Mouse (Mus musculus) CH12.LX (cell line): ENCODE measurements around the gene Uri1.

Experiments used
- CHD2 ChIP-seq: IDR thresholded peaks from 2 replicates; pipeline ENCODE4 v1.6.1; 2011; ENCODE audit warnings: low read length, improper control_type of control experiment
- CTCF ChIP-seq, 2 experiments: IDR thresholded peaks in 1 of 2; conservative IDR thresholded peaks in 1 of 2; 2 replicates each; pipeline ENCODE4 v1.5.1; 2011 to 2012; ENCODE audit warnings: low read depth in 2 of 2, low read length in 2 of 2, improper control_type of control experiment in 1 of 2, inconsistent platforms in 1 of 2, mild to moderate bottlenecking in 1 of 2, moderate library complexity in 1 of 2
- E2F4 ChIP-seq: IDR thresholded peaks from 2 replicates; pipeline ENCODE4 v1.6.1; 2011; ENCODE audit warnings: low read depth, low read length, improper control_type of control experiment; ENCODE audit not compliant: insufficient replicate concordance
- EP300 ChIP-seq: IDR thresholded peaks from 2 replicates; pipeline ENCODE4 v1.6.1; 2011; ENCODE audit warnings: low read length, improper control_type of control experiment
- HCFC1 ChIP-seq: IDR thresholded peaks from 2 replicates; pipeline ENCODE4 v1.6.1; 2012; ENCODE audit warnings: low read depth, mild to moderate bottlenecking, inconsistent platforms, low read length, improper control_type of control experiment
- JUND ChIP-seq: conservative IDR thresholded peaks from 2 replicates; pipeline ENCODE4 v1.6.1; 2011; ENCODE audit warnings: low read depth, low read length, improper control_type of control experiment
- NRF1 ChIP-seq: IDR thresholded peaks from 2 replicates; pipeline ENCODE4 v1.6.1; 2014; ENCODE audit warnings: low read depth, mild to moderate bottlenecking, inconsistent platforms, low read length, improper control_type of control experiment, moderate library complexity
- POLR2A ChIP-seq: IDR thresholded peaks from 2 replicates; pipeline ENCODE4 v1.6.1; 2011; ENCODE audit warnings: low read depth, mild to moderate bottlenecking, improper control_type of control experiment, low read length
- ZNF384 ChIP-seq: IDR thresholded peaks from 2 replicates; pipeline ENCODE4 v1.6.1; 2012; ENCODE audit warnings: low read depth, low read length, improper control_type of control experiment, inconsistent platforms

GRCm38 (mm10) chr7:37972571-37972970 lies 50.8 kb downstream of the Uri1 start:
- TF ChIP-seq POLR2A = no peak
- TF ChIP-seq E2F4 = no peak
- no peak for TF ChIP-seq CHD2
- TF ChIP-seq EP300 = no peak
- TF ChIP-seq CTCF (conservative IDR thresholded peaks at IDR 0.05 in 1 of 2, IDR thresholded peaks at IDR 0.05 in 1 of 2; ENCODE audit: low read depth in 2 of 2, low read length in 2 of 2) = no peak
- no peak for TF ChIP-seq HCFC1
- TF ChIP-seq ZNF384 = no peak
- TF ChIP-seq JUND = no peak
- TF ChIP-seq NRF1 = no peak
